Mouse (Mus musculus) left cerebral cortex, adult 11 months (tissue): ENCODE data around the gene Ercc4.
A peak's percentile ranks its signal among the peaks of the same experiment; 100 is the strongest.
"Not testable (repeated sequence)": the region's sequence is repeated elsewhere in the genome, so short reads cannot be mapped to it uniquely, and the experiment has no call there.

Experiments
- DNase-seq: peaks from one replicate; pipeline ENCODE4 v3.0.0; 2022; ENCODE audit warnings: low spot score

Gene Ercc4

GRCm38 (mm10) chr16:13109156-13109989, at the start of gene Ercc4:
Gene Ercc4, plus strand, starts transcription at chr16:13109684.
- DNase-seq: peak; percentile 93

GRCm38 (mm10) chr16:13061113-13061512, 48.4 kb upstream of the Ercc4 start:
- no peak for DNase-seq

- no peak for DNase-seq
These were observed 35.3 kb upstream of the Ercc4 start for GRCm38 (mm10) chr16:13074176-13074575.

GRCm38 (mm10) chr16:13080161-13080560, 29.3 kb upstream of the Ercc4 start:
- DNase-seq: no peak

- no peak for DNase-seq
These were observed 26.2 kb upstream of the Ercc4 start for GRCm38 (mm10) chr16:13083155-13083798.

GRCm38 (mm10) chr16:13108356-13108755, 1.1 kb upstream of the Ercc4 start:
- no peak for DNase-seq

GRCm38 (mm10) chr16:13109990-13110595, 609 bp downstream of the Ercc4 start:
- no peak for DNase-seq

GRCm38 (mm10) chr16:13114821-13115220, 5.3 kb downstream of the Ercc4 start:
- DNase-seq: no peak

GRCm38 (mm10) chr16:13115466-13115865, 6.0 kb downstream of the Ercc4 start:
- DNase-seq: not testable (repeated sequence)

GRCm38 (mm10) chr16:13117299-13117966, 7.9 kb downstream of the Ercc4 start:
- no peak for DNase-seq

- no peak for DNase-seq
These were observed 8.5 kb downstream of the Ercc4 start for GRCm38 (mm10) chr16:13117967-13118430.

- no peak for DNase-seq
These were observed 9.3 kb downstream of the Ercc4 start for GRCm38 (mm10) chr16:13118754-13119294.

- no peak for DNase-seq
These were observed 10.3 kb downstream of the Ercc4 start for GRCm38 (mm10) chr16:13119641-13120350.

- no peak for DNase-seq
These were observed 15.9 kb downstream of the Ercc4 start for GRCm38 (mm10) chr16:13125357-13125756.

GRCm38 (mm10) chr16:13127566-13127965, 18.1 kb downstream of the Ercc4 start:
- DNase-seq: no peak

- DNase-seq: no peak
These were observed 20.9 kb downstream of the Ercc4 start for GRCm38 (mm10) chr16:13130412-13130811.

- DNase-seq: no peak
These were observed 31.7 kb downstream of the Ercc4 start for GRCm38 (mm10) chr16:13141220-13141619.

- no peak for DNase-seq
These were observed 34.4 kb downstream of the Ercc4 start for GRCm38 (mm10) chr16:13143932-13144331.

GRCm38 (mm10) chr16:13144682-13145410, 35.4 kb downstream of the Ercc4 start:
- no peak for DNase-seq

GRCm38 (mm10) chr16:13146231-13146630, 36.7 kb downstream of the Ercc4 start:
- DNase-seq: no peak
